Mouse (Mus musculus) kidney, postnatal 36 days (tissue): Measurements from ENCODE around the gene Mettl22.

Source experiments
- DNase-seq, 2 experiments: peaks; one replicate each; pipeline ENCODE4 v3.0.0; 2021 to 2022; ENCODE audit warnings: mixed read lengths in 2 of 2

Mettl22 gene

DNA sequence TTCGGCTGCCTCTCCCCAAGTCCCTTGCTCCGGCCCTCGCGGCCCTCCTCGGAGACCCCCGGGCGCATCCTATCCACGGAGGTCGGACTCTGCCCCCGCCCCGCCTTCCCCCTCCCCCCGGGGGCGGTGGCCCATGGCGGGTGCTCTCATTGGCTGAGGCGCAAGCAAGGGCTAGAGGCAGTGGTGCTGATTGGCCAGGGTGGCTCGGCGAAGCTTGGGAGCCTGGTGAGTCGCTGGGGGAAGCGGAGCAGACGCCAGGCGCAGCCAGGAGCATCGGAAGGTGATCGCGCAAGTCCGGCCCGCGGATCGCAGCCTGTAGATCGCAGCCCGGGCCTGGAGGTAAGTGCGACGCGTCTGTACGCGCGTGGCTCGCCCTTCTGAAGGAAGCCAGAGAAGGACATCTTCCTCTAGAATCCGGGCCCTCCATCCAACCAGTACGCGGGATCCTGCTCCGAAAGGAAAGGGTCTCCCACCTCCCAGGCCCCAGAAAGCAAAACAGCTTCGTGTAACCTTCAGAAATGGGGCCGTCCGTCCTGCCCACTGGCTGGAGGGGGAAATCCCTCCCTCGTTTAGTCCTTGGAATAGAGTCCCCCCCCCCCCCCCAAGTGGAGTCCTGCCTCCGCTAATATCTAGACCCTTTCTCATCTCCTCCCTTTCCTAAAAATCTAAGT lies 42.8 kb downstream of the Mettl22 start, which contains the start of gene Abat:
Gene Abat (plus strand): TSS at position 194 of the 671 bp plus-strand sequence.
- peak; percentile 98 for DNase-seq

DNA sequence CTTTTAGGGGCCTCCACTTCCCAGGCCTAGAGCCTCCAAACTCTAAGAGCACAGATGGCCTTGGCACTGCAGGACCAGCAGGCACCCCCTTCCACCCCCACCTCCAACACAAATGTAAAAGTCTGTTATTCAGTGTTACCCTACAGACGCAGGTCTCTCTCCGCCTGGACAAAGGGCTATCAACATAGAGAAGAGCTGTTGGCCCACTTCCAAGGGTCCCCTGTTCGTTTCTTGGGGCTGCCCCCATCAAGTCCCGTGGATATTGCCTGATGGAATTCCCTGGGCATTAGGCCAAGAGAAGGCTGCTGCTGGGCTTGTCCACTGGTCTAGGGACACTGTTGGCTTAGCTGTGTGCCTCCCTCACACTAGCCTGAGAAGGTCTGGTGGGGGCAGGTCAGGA lies 43.6 kb downstream of the Mettl22 start:
- peak; percentile 75 to 84 for DNase-seq

DNA sequence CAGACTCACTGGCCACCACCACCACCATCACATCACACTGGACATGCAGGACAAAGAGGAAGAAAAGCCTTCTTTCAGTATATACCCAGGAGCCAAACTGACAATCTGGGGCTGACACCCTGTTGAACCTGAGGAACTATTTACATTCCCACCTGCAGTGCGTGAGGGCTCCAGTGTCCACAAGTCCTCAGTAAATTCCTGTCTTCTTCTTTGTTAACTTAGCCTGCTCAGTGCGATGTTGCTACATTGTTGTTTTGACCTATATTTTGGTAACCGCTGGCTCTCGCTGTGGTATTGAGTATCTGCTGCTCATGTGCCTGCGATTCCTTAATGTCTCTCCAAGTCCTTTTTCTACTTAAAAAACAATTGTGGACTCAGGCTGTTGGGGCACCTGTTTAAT lies 49.9 kb downstream of the Mettl22 start:
- DNase-seq, result no peak

DNA sequence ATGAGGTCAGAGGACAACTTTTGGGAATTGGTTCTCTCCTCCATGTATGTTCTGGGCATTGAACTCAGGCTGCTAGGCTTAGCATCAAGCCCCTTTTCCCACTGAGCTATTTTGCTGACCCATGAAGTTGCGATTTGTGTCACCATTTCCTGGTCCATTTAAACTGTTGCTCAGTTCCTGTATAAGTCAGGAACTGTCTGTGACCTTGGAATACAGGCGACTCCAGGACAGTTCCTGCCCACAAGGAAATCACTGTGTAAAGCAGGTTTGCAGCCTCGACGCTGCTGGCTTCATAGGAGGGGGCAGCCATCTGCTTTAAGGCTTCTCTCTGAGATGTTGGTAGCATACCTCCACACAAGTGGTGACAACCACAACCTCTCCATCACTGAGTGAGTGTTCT lies 50.7 kb downstream of the Mettl22 start:
- DNase-seq, result no peak

DNA sequence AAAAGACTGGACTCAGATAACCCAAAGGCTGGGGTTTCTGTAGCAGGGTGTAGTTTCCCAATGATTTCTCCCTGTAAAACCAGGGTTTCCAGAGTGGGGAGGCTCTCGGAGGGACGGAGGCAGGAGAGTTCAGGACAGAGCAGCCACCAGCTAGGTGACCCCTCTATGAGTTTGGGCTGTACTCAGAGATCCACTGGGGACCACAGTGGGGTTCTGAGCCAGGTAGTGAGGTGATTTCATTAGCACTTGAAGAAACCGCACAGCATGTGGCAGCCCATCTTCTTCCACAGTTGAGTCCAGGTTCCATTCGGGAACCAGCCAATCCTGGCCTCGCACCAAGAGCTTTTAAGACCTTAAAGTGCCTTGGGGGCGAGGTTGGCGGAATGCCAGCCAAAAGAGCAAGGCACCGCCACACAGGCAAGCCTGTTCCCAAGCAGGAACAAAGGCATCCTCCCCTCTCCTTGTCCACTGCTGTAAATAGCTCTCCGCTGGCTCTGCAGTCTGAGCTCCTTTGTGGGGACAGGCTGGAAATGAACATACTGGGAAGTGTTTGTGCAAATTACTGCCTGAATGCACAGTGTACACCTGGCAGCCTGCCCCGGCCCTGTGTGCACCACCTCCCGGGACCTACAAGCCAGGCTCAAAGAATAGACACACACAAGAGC lies 53.0 kb downstream of the Mettl22 start:
- peak; percentile 49 to 69 for DNase-seq

DNA sequence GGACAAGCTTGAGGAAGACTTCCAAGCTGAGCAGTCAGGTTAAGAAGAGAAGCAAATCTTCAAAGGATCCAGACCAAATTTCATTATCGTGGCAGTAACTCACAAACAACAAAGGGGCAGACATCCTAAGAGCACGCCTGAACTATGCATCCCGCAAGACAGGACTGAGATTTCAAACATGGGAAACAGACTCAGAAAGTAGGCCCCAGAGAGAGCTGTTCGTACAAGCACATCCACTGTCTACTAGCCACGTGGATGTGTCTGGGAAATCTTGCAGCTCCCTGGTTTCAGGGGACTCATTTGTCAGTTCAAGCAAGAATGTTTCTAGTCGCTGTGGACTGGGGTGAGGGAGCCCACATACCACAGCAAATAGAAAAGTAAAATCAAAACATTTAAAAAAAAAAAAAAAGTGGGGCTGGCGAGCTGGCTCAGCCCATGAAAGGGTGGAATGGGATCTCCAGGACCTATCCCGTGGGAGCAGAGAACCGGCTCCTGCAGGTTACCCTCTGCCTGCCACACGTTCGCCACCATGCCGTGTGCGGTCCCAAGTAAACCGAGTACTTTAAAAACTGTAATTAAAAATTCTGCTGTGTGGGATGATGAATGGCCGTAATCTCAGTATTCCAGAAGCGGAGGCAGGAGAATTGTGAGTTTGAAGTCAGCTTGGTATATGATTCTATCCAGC lies 53.7 kb downstream of the Mettl22 start:
- no peak for DNase-seq

DNA sequence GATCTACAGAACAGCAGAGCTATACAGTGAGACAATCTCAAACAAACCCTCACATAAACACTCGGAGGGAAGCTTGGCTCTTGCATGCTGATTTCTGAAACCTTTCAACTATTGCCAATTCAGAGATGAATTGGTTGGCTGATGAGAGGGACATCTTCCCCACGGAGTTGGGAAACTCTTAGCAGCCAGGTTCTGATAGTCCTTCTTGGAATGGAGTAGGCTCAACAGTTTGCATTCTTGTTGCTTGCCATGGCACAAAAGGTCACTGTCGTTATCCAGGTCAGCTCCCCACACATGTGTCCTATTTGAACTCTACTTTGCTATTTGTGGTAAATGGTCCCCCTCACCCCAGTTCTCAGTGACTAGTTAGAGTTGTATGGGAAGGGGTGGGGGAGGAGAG lies 54.7 kb downstream of the Mettl22 start:
- no peak for DNase-seq

DNA sequence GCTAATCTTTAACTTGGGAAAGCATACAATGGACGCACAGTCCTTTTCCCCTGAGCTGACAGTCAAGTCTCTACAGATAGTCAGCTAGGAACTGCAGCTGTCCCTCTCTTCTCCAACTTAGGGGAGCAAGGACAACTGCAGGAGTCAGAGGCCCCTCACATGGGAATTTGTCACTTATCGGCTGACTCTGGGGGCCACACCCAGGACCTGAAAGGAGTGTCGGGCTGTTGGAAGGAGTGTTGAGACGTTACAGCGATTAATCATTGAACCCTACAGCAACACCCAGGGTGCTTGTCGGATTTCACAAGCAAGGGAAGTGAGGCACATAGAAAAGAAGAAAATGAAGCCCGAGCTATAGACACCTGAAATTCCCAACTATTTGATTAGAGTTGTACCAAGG lies 55.3 kb downstream of the Mettl22 start:
- DNase-seq, result no peak

DNA sequence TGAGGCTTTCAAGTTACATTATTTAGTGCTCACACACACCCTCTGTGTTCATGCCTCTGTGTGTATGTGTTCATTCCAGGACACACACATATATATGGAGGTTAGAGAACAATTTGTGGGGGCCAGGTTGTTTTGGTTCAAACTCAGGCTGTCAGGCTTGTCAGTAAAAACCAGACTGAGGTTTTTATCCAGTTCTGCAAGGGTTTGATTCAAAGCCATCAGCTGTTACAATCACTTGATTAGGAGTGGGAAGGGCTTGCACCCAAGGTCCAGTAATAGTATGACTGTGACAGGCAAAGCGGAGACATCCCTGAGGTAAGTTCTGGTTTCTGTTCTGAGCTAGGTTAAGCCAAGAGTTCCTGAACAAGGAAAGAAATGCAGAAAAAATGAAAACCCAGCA lies 58.8 kb downstream of the Mettl22 start:
- DNase-seq, result no peak

DNA sequence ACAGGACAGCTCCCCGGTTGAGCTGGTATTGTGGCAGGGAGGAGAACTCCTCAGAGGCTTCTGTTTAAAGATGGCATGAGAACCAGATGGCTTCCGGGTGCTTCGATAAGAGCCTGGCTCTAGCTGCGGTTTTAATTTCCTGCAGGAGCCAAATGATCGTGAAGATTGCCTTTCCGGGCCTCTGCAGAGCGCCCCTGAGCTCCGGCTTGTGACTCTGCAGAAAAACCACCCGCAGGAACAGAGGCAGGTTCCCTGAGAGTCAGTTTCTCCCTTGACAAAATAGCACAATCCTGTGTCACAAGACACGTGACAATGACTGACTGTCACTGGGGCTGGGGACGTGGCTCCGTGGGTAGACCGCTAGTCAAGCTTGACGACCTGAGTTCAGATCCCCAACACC lies 59.4 kb downstream of the Mettl22 start:
- no peak for DNase-seq

DNA sequence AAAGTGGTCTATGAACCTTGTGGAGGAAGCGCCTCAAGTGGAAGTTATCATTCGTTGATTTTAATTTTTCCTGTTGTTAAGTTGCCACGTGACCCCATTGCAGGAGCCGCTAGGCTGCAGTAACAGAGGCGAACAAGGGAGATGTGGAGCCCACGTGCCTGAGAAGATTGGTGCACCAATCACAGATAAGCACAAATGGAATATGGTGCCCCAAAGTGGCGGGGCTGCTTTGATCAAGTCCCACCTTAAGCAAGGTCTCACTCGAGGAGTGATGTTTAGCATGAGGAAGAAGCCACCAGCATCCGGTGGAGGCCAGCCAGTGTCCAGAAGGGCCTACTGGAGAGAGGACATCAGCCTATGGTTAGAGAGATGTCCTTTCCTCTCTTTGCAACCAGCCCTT lies 61.9 kb downstream of the Mettl22 start:
- no peak for DNase-seq

DNA sequence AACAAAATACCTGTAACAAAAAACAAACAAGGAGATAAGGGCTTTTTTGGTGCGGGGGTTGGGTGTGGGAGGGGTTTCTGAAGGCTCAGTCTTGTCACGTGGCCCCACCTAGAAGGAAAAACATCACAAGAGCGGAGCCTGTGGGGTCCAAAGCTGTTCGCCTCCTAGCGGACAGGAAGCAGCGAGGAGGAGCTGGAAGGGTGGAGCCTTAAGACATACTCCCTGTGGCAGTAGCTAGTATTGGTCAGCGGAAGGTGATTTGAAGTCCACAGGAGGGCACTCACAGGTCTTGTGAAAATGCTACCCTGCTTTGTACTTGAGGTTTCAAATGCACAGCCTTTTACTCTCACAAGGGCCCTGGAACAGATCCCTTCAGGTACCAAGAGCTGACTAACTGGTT lies 62.3 kb downstream of the Mettl22 start:
- DNase-seq, result no peak

DNA sequence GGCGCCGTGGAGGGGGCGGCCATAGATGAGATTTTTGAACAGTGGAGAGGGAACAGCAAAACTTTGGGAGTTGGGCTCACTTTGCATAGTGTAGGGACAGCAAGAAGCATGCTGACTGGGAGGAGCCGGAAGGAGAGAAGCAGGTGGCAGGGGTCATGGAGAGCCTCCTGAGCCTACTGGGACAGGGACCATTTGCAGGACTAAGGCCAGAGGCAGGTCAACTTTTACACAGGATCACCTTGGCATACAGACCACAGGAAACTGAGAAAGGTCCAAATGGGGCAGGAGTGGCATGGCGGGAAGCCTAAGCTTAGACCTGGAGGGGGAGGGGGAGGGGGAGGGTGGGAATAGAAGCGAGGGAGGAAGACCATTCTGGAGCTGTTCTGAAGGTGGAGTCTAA lies 62.9 kb downstream of the Mettl22 start:
- DNase-seq, result no peak

DNA sequence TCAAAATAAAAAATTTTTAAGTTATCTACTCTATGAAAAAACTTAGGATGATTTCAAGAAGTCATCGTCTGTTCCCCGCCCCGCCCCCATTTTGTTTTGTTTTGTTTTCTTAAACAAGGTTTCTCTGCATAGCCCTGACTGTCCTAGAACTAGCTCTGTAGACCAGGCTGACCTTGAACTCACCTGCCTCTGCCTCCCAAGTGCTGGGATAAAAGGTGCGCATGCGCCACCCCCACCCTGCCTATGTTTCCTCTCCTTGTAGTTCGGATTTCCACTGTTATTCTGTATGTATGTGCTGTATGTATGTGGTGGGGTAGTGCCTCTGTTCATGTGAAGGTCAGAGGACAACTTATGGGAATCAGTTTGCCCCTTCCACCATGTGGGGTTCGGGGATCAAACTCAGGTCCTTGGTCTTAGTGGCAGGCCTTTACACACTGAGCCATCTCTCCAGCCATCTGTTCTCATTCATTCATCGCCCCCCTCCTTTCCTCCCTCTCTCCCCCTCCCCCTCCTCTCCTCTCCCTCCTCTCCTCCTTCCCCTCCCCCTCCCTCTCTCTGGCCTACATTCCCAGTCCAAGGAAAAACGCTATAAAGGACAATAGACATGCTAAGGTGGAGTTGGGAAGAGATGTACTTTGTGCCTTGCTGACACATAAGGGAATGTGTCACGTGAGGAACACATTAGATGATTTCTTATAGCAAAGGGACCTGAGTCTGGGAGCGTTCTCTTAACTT lies 64.0 kb downstream of the Mettl22 start:
- no peak for DNase-seq

DNA sequence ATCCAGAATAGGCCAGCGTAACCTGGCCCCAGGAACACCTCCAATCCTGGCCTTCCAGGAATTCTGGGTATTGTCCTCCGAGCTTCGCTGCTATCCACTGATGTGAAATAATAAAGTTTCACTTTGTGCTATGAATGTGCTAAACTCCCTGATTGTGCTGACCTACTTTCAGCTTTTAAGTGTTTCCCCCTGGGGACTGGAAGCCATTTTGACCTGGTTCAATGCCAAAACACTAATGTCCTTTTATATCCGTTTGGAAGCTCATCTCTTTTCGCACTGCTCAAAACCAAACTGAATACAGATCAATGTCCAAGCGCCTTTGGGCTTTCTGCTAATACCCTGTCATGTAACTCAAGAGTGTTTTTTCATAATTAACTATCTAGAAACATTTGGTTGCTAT lies 64.8 kb downstream of the Mettl22 start:
- DNase-seq, result no peak

DNA sequence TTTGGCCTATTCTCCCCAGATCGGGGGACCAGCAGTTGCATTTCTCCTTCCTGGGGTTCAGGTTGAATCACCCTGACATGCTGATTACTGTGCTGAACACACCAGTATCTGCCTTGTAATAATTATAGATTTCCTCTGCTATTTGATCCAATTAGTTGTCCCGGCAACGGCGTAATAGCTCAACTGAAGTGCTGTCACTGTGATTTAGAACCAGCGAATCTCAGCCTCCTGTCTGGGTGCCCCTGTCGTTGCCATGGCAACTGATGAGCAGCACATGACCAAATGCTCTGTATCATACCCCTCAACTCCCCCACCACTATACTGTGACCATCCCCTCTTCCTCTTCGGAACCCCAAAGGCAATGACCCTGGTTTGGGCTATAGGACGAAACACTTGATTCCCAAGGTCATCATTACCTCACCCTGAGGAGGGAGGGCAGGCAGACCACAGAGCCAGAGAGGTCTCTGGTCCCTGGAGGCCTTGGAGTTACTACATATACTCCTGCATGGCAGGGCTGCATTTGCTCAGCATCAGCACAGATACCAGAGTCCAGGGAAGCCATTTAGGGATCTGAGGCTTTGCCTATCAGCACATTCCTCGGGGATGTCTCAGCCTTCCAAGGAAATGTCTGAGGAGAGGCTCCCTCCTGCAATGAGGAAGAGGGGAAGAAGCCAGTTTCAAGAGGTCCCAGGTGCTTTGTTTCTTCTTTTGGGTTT lies 68.7 kb downstream of the Mettl22 start:
- DNase-seq, result no peak
